Mouse (Mus musculus): ENCODE data around the gene Nckap5.

The Nckap5 gene

GRCm38 (mm10) chr1:126700063-126700977, 130.3 kb downstream of the Nckap5 start:
- no peak for DNase-seq (ENCODE audit: low spot score)

GRCm38 (mm10) chr1:126693585-126693984, 137.0 kb downstream of the Nckap5 start:
- no peak for DNase-seq (ENCODE audit: low spot score)

- DNase-seq (ENCODE audit: low spot score): no peak
Measured at GRCm38 (mm10) chr1:126688593-126688992, 142.0 kb downstream of the Nckap5 start.

GRCm38 (mm10) chr1:126686678-126687077, 143.9 kb downstream of the Nckap5 start:
- DNase-seq (ENCODE audit: low spot score): no peak

GRCm38 (mm10) chr1:126683621-126684445, 146.8 kb downstream of the Nckap5 start:
- DNase-seq (ENCODE audit: low spot score): peak; percentile 27

- DNase-seq (ENCODE audit: low spot score): peak; percentile 27
Measured at GRCm38 (mm10) chr1:126681773-126682172, 148.8 kb downstream of the Nckap5 start.

GRCm38 (mm10) chr1:126679348-126679747, 151.3 kb downstream of the Nckap5 start:
- DNase-seq (ENCODE audit: low spot score): no peak

GRCm38 (mm10) chr1:126677280-126677679, 153.3 kb downstream of the Nckap5 start:
- DNase-seq (ENCODE audit: low spot score): no peak

GRCm38 (mm10) chr1:126676769-126677168, 153.8 kb downstream of the Nckap5 start:
- DNase-seq (ENCODE audit: low spot score): no peak

GRCm38 (mm10) chr1:126675142-126675541, 155.5 kb downstream of the Nckap5 start:
- DNase-seq (ENCODE audit: low spot score): no peak

GRCm38 (mm10) chr1:126673238-126673637, 157.4 kb downstream of the Nckap5 start:
- no peak for DNase-seq (ENCODE audit: low spot score)

GRCm38 (mm10) chr1:126670507-126670906, 160.1 kb downstream of the Nckap5 start:
- DNase-seq (ENCODE audit: low spot score): no peak

- no peak for DNase-seq (ENCODE audit: low spot score)
Measured at GRCm38 (mm10) chr1:126660098-126660999, 170.2 kb downstream of the Nckap5 start.

GRCm38 (mm10) chr1:126658731-126659130, 171.9 kb downstream of the Nckap5 start:
- DNase-seq (ENCODE audit: low spot score): no peak

- no peak for DNase-seq (ENCODE audit: low spot score)
Measured at GRCm38 (mm10) chr1:126656246-126656645, 174.4 kb downstream of the Nckap5 start.

GRCm38 (mm10) chr1:126652085-126652484, 178.5 kb downstream of the Nckap5 start:
- no peak for DNase-seq (ENCODE audit: low spot score)

GRCm38 (mm10) chr1:126650806-126651205, 179.8 kb downstream of the Nckap5 start:
- DNase-seq (ENCODE audit: low spot score): no peak

GRCm38 (mm10) chr1:126642751-126643150, 187.8 kb downstream of the Nckap5 start:
- DNase-seq (ENCODE audit: low spot score): no peak

- no peak for DNase-seq (ENCODE audit: low spot score)
Measured at GRCm38 (mm10) chr1:126639463-126639862, 191.1 kb downstream of the Nckap5 start.

- DNase-seq (ENCODE audit: low spot score): no peak
Measured at GRCm38 (mm10) chr1:126637515-126637914, 193.1 kb downstream of the Nckap5 start.

- no peak for DNase-seq (ENCODE audit: low spot score)
Measured at GRCm38 (mm10) chr1:126626206-126626605, 204.4 kb downstream of the Nckap5 start.

- DNase-seq (ENCODE audit: low spot score): no peak
Measured at GRCm38 (mm10) chr1:126622036-126622435, 208.6 kb downstream of the Nckap5 start.
